Mouse (Mus musculus) liver, adult (tissue): ENCODE measurements at regions not wholly inside any gene's neighbourhood (a gene's known extent, or its start where the extent isn't known, plus 50 kb on each side); places are given as distances from the start of the nearest gene placed in this dataset.

Experiments used
- GATA4 ChIP-seq: IDR thresholded peaks from 2 replicates; pipeline ENCODE4 v1.6.1; 2014; ENCODE audit warnings: mild to moderate bottlenecking, low read length; ENCODE audit not compliant: insufficient replicate concordance

- TF ChIP-seq GATA4 = no peak
These were observed 290.2 kb upstream of the C030005K15Rik start for GRCm38 (mm10) chr10:98016596-98017304.

GRCm38 (mm10) chr10:98029124-98029523 lies 302.6 kb upstream of the C030005K15Rik start:
- TF ChIP-seq GATA4 = no peak

- TF ChIP-seq GATA4 = no peak
These were observed 303.1 kb upstream of the C030005K15Rik start for GRCm38 (mm10) chr10:98029621-98030020.

- no peak for TF ChIP-seq GATA4
These were observed 306.1 kb upstream of the C030005K15Rik start for GRCm38 (mm10) chr10:98032661-98033060.

GRCm38 (mm10) chr10:98041766-98042165 lies 315.2 kb upstream of the C030005K15Rik start:
- TF ChIP-seq GATA4 = no peak

GRCm38 (mm10) chr10:98043873-98044272 lies 317.3 kb upstream of the C030005K15Rik start:
- no peak for TF ChIP-seq GATA4

- no peak for TF ChIP-seq GATA4
These were observed 318.0 kb upstream of the C030005K15Rik start for GRCm38 (mm10) chr10:98044579-98044978.

GRCm38 (mm10) chr10:98073432-98073831 lies 346.9 kb upstream of the C030005K15Rik start:
- TF ChIP-seq GATA4 = no peak

- TF ChIP-seq GATA4 = no peak
These were observed 358.3 kb upstream of the C030005K15Rik start for GRCm38 (mm10) chr10:98084881-98085280.

GRCm38 (mm10) chr10:98116296-98116695 lies 389.7 kb upstream of the C030005K15Rik start:
- TF ChIP-seq GATA4 = no peak

GRCm38 (mm10) chr10:98125713-98126112 lies 399.2 kb upstream of the C030005K15Rik start:
- TF ChIP-seq GATA4 = no peak

GRCm38 (mm10) chr10:98135026-98135425 lies 408.5 kb upstream of the C030005K15Rik start:
- no peak for TF ChIP-seq GATA4

GRCm38 (mm10) chr10:98145773-98146172 lies 419.2 kb upstream of the C030005K15Rik start:
- TF ChIP-seq GATA4 = no peak

GRCm38 (mm10) chr10:98146998-98147863 lies 420.7 kb upstream of the C030005K15Rik start:
- TF ChIP-seq GATA4 = no peak

- TF ChIP-seq GATA4 = no peak
These were observed 429.4 kb upstream of the C030005K15Rik start for GRCm38 (mm10) chr10:98155982-98156381.

GRCm38 (mm10) chr10:98185666-98186065 lies 459.1 kb upstream of the C030005K15Rik start:
- no peak for TF ChIP-seq GATA4
